Mouse (Mus musculus): ENCODE results near the gene Ap2m1.

DNA sequence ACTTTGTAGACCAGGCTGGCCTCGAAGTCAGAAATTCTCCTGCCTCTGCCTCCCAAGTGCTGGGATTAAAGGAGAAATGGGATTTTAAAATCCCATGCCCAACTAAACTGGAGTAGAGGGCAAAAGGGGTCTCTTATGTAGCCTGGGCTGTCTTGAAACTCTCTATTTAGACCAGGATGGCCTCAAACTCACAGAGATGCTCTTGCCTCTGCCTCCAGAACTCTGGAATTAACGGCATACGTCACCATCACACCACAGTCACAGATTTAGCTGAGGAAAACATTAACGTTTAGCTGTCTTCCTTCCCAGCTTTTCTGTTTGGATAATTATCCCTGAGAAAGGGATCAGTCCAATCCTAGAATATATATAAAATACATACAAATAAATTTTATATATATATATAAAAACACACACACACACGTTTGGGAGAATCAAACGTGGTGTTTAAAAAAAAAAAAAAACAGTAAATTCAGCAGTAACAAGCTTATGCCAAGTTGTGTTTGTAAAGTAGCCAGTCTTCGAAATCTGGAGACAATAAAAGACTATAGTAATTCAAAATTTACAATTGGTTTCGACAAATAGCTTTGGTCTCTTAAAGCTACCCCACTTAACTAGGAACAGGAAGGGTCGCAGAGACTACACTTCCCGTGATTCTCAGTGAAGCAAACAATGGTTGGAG lies 522 bp upstream of the Ap2m1 start:
- TF ChIP-seq CTCF (IDR thresholded peaks at IDR 0.05; ENCODE audit: low read depth) (no peak), EP300 (optimal IDR thresholded peaks at IDR 0.05) (no peak)

All from stomach, postnatal 0 days (tissue).